Mouse (Mus musculus) heart, postnatal 36 days (tissue): ENCODE results near the gene Ugt1a1. TPM values are rescaled to one million over a fixed set of nuclear protein-coding genes. Genes with fewer than 3 reads are reported as not detected.
"Not testable (repeated sequence)": the region's sequence is repeated elsewhere in the genome, so short reads cannot be mapped to it uniquely, and the experiment has no call there.

Experiments
- DNase-seq, 2 experiments: peaks; one replicate each; pipeline ENCODE4 v3.0.0; 2021 to 2022
- intact Hi-C: fragments of 180-260 bp; cut with DNase I; formaldehyde crosslinking; loops from one replicate; pipeline ENCODE4 v1.15.1; 2025
- total RNA-seq, 2 experiments: library from RNA; stranded (reverse); gene quantifications; 2 replicates each; pipeline ENCODE4 v1.2.3; 2021

The Ugt1a1 gene
- total RNA-seq, 2 experiments from 2014 or later = not detected

DNA sequence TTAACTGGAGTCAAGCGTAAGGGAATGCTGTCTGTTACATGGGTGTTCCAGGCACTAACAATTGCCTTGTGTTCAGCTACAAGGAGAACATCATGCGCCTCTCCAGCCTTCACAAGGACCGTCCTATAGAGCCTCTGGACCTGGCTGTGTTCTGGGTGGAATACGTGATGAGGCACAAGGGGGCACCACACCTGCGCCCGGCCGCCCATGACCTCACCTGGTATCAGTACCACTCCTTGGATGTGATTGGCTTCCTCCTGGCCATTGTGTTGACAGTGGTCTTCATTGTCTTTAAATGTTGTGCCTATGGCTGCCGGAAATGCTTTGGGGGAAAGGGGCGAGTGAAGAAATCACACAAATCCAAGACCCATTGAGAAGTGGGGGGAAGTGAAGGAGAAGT, 6.3 kb downstream of the Ugt1a1 start:
- no peak for DNase-seq
- intact Hi-C loops = no loop called here

DNA sequence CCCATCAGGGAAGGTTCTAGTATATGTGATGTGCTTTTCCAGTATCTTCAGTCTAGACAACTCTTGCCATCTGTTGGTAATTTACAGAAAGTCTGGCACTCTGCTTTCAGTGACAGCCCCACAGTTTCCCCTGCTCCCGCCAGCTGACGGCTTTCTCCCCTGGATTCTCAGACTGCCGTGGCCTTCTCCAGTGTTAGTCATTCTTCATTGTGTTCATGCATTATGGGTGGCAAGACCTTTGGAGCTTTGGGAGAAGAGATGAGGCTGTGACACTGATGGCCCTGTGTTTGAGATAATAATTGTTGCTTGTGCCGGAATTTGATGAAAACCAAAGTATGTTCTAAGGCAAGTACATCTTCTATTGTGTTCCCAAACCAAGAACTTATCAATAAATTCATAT, 6.8 kb downstream of the Ugt1a1 start:
- intact Hi-C loops = no loop called here
- no peak for DNase-seq

DNA sequence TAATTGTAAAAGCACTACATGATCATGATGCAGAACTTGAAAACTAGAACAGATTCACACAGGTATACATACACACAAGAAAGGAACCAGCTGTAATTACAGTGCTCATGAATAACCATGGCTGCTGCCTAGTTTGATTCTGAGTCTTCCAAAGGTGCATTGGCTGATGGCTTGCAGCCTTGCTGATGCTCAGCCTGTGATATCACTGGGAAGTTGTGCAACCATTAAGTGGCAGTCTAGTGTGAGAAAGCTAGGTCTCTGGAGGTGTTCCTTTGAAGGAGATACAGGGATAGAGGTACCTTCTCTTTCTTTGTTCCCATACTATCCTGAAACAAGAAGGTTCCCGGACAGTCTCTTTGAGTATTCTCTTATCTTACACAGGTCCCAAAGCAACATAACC, 7.3 kb downstream of the Ugt1a1 start:
- DNase-seq = no peak

DNA sequence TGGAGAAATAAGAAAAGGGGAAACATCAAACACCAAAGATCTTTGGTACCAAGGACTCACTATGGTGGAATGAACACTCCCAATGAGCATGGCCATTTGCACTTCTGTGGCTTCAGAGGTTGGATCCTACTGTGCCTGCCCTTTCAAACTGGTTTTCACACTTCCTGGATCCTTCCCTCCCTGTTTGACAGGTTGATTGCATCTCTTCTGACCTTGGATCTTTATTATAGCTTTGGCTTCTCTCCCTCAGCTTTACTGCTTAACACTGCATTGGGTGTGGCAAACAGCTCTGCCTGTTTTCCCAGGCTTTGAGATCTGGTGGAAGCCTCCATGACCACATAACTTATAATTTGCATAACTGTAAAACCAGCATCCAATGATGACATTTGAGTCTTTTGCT, 8.6 kb downstream of the Ugt1a1 start:
- intact Hi-C loops = no loop called here
- peak in 1 of 2 experiments; percentile 11 for DNase-seq

More for the DNA sequence above, 7.3 kb downstream of the Ugt1a1 start:
- intact Hi-C loops = no loop called here

DNA sequence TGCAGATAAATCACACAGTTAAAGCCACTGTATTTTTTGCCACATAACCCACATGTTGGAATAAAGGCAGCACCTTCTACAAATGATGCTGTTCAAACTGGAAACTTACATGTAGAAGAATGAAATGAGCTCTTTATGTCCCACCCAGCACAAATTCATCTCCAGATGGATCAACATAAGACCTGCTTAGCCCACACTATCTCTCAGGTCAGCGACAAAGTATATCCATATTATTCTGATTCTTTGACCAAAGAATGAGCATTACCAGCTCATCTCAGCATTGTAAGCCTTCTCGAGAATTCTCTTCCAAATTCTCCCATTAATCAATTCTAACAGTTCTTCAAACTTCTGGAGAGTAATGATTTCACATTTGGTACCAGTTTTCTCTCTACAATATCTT, 10.5 kb downstream of the Ugt1a1 start:
- no peak for DNase-seq
- intact Hi-C loops = no loop called here

DNA sequence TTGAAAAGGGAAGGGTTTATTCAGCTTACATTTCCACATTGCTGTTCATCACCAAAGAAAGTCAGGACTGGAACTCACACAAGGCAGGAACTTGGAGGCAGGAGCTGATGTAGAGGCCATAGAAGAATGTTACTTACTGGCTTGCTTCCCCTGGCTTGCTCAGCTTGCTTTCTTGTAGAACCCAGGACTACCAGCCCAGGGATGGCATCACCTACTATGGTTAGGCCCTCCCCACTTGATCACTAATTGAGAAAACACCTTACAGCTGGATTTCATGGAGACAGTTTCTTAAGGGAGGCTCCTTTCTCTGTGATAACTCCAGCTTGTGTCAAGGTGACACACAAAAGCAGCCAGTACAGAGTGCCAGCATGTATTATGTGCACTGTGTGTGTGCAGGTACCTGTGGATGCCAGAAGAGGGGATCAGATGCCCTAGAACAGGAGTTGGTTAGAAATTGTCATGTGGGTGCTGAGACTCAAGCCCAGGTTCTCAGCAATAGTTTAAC, 11.3 kb downstream of the Ugt1a1 start:
- peak in 1 of 2 experiments; percentile 2 for DNase-seq
- intact Hi-C loops = not testable (repeated sequence)

DNA sequence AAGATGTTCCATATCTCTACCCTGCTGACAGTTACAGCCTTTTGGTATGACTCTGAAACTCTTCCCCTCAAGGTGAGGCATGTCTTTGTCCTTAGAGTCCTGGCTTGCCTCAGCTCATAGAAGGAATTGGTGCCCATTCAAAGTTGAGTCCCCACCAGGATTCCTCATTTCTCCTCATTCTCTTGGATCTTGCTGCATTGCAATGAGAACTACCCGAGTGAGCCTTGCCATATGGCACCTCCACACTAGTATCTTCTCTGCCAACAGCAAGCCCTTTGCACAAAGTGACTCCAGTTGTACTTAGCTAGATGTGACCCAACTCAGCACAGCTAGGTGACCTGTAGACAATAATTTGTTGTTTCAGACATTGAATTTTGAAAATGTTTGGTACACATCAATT, 11.8 kb downstream of the Ugt1a1 start:
- intact Hi-C loops = no loop called here

DNA sequence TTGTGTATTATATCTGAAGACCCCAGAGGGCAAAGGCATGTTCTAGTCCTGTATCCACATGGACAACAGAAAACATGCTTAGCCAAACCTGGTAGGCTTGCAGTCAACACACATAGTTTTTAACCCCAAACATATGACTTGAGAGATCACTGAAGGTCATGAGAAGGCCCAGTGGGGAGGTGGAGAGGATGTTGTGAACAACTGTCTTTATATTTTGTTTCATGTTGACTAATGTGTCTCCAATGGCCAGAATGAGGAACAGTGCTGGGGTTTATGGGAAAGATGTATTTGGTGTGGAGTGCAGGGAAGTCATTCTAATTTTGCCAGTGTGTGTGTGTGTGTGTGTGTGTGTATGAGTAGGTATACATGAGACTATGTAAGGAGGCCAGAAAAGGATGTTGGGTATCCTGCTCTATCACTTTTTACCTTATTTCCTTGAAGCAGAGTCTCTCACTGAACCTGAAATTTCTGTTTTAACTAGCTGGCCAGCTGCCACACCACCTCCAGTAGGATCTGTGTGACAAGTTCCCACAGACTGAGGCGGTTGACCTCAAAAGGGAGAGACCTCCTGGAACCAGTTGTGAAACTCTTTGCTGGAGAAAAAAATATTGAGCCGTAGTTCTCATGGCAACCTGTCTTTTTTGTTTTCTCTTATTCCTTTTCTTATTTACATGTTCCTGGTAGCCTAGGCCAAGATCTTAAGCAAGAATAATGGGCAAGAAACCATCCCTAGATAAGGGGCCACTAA, 12.4 kb downstream of the Ugt1a1 start:
- DNase-seq = peak in 1 of 2 experiments; percentile 21
- intact Hi-C loops = no loop called here

More for the DNA sequence above, 11.8 kb downstream of the Ugt1a1 start:
- peak in 1 of 2 experiments; percentile 6 for DNase-seq

DNA sequence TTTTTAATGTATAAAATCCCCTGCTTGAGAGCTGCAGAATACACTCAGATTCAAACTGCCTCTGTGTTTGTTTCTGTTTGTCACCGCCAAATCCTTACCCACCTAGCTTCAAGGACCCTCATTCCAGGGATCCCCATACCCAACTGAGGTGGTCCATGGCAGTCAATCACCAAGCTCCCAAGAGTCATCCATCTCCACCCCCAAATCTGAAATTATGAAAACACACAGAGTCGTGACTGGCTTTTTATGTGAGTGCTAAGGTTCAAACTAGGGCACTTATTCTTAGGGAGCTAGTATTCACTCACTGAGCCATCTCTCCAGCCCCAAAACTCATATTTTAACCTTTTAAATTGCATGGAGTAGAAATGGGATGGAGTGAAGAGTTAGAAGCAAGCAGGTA, 13.5 kb downstream of the Ugt1a1 start:
- DNase-seq, intact Hi-C loops: not testable (repeated sequence)

DNA sequence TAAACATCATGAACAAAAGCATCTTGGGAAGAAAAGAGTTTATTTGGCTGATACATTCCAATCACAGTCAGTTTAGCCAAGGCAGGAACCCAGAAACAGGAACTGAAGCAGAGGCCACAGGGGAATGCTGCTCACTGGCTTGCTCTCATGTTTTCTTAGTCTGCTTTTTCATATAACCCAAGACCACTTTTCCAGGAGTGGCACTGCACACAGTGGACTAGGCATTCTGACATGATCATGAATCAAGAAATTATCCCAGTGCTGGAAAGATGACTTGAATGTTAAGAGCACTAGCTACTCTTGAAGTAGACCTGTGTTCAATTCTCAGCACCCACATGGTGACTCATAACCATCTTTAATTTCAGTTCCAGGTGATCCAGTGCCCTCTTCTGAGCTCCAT, 14.0 kb downstream of the Ugt1a1 start:
- DNase-seq = peak; percentile 4 to 7
- intact Hi-C loops = no loop called here

DNA sequence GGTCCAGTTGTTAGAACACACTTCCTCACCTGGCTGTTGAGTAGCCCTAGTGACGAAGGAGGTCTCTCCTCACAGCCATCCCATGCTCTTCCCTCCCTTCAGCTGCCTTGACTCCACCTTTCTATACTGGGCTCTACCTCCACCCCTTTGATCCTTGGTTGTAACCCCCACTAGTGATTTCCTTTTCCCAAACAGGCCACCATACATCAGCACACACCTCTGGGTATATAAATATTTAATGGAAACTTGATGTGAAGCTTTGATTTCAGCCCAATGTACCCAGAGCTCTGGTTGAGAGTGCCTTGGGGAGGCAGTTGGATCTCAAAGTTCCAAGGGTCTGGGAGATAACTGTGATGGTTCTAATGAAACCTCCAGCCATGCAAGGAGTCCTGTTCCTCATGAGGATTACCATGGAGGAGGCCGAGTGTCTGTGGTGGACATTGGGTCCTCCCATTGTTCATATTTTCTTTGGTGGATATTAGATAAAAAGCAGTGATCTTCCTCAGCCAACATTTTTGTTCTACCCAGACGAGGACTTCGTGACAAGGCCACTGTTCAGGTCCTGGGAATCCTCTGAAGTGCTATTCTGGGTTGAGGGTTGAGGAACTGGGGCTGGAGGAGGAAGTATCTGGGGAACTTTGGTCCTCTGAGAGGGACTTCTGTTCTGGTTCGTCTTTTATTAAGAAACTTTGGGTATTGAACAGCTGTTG, 15.1 kb downstream of the Ugt1a1 start, which contains the start of gene Mroh2a:
TSS of gene Mroh2a (plus strand) at position 317 of the 710 bp plus-strand sequence.
- intact Hi-C loops = no loop called here
- DNase-seq = peak; percentile 20 to 32

DNA sequence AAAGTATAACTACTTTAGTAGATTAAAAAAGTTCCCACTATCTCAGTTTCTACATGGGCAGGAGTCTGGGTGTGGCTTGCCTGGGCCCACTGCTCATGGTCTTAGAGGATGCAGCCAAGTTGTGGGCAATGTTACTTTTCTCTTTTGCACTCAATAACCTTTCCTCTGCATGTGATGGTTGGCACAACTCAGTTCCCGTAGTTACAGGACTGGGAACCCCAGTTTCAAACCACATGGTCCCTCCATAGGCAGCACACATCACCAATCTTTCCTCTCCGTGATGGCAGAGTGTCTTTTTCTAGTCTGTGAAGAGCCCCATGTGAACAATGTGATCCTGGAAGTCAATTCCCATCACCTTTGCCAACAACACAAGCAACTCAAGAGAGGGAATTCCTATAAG, 15.7 kb downstream of the Ugt1a1 start:
- intact Hi-C loops = no loop called here
- peak; percentile 12 to 14 for DNase-seq

DNA sequence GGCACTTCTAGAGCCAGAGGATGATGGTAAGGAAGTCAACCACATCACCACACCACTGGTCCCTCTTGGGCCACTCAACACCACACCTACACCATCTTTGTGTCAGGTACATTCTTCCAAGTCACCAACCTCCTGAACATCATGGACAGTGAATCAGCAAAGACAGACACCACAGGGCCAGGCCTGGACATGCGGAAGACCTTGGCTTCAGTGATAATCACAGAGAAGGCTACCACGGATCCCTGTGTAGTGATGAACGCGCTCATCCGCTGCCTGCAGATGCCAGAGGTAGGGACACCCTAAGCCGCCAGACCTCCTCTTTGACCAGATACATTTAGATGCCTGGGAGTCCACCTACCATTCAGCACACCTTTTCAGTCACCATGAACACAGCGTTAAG, 16.4 kb downstream of the Ugt1a1 start:
- intact Hi-C loops = no loop called here
- DNase-seq = peak; percentile 10

DNA sequence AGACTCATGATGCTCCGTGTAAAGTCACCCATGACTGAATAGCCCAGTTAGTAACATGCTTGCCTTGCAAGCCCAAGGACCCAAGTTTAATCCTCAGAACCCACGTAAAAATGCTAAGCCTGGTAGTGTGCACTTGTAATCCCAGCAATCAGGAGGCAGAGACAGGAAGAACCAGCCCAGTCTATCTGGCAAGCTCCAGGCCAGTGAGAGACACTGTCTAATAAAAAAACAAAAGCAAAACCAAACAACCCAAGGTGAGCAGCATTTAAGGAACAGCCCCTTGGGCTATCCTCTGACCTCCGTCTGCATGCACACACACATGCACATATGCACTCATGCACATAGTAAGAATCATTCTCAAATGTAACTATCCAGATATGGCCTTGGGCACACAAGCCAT, 17.8 kb downstream of the Ugt1a1 start:
- peak in 1 of 2 experiments; percentile 3 for DNase-seq
- intact Hi-C loops = no loop called here

DNA sequence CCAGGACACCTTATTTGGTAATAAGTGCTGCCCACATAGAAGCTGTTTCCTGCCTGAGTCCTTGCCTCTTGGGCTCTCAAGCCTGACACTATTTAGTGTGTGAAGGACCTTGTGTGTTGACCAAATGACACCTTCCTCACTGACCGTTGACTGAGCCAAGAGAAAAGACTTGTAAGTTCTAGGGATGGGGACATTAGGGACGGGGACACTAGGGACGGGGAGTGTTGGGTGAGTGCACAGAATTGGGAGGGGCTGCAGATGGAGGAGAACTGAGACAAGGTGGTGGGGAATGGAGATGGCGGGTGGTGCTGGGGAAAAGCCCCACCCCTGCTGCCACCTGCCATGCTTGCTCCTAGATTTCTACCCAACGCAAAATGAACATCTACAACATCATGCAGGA, 18.2 kb downstream of the Ugt1a1 start:
- DNase-seq = no peak

DNA sequence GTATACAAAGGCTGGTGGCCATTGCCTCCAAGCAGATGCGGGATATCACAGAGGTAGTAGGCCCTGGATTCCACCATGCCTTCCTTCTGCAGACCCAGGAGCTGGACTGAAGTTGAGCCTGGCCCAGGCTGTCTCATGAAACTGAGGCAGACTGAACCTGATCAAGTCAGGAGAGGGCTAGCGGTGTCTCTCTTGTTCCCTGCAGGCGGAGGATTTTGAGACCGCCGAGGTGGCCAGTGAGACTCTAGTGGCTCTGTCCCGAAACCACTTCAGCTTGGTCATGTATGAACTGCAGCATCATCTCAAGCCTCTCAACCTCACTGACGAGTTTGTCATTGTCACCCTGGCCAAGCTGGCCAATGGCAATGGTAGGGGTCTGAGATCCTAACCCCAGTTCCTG, 18.7 kb downstream of the Ugt1a1 start:
- DNase-seq = no peak
- intact Hi-C loops = no loop called here

More for the DNA sequence above, 18.2 kb downstream of the Ugt1a1 start:
- intact Hi-C loops = no loop called here

DNA sequence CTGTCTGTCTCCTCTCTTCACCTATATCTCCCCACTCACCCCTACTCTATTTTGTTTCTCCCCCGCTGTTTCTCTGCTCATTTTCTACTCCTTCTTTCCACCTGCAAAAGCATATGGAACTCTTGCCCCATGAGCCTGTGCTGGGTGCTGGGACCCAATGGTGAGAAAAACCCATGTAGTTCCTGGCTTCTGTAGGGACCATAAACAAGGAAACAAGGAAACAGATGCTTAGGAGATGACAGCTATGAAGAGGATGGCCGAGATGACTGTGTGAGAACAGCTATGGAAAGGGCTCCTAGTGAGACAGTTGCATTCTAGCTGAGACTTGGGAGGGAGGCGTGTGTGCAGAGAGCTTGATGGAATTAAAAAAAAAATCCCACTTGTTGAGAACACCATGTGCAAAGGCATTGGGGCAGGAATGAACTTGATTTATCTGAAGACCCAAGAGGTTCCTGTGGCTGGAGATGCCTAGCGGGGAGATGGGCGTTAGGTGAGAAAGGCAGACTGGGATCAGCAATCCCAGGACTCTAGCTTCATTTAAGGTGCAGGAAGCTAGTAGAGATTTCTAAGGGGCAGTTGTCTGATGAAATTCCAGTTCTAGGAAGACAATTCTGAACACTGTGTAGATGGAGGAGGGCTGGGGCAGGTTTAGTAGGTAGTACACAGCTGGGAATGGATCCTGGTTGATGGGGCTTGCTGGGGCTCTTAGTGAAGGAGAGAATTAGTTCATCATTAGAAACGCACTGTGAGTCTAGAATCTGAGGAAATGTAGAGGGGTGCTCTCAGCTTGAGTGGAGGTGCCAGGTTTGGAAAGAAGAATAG, 19.4 kb downstream of the Ugt1a1 start:
- intact Hi-C loops = no loop called here
- no peak for DNase-seq

DNA sequence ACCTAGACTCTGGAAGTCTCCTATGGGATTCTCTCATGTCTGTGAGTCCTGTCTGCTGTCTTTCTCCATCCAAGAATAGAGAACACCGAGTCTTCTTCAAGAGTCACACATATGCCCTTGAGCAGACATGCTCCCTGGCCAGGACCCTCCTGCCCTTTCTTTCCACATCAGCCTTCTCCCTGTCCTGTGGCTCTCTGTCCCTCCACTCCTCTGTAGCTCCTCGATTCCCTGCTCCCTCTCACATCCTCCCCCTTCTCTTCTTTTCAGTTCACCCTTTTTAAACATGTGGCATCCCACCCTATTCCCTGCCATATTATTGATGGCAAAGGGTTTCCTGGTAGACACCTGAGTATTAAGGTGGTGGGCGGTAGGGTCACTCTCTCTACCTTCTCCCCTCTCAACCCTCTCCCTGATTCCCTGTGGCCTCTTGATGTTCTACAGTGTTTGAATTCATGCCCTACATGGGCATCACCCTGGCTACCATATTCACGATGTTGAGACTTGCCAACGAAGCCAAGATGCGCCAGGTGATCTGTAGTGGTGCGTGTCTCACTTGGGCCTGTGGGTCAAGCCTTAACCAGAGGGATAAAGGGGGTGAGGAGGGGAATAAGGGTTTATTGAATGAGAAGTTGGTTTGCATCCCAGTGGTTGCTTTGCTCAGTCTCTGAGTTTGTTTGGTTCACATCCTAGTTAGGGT, 20.2 kb downstream of the Ugt1a1 start:
- intact Hi-C loops = no loop called here
- DNase-seq = no peak

DNA sequence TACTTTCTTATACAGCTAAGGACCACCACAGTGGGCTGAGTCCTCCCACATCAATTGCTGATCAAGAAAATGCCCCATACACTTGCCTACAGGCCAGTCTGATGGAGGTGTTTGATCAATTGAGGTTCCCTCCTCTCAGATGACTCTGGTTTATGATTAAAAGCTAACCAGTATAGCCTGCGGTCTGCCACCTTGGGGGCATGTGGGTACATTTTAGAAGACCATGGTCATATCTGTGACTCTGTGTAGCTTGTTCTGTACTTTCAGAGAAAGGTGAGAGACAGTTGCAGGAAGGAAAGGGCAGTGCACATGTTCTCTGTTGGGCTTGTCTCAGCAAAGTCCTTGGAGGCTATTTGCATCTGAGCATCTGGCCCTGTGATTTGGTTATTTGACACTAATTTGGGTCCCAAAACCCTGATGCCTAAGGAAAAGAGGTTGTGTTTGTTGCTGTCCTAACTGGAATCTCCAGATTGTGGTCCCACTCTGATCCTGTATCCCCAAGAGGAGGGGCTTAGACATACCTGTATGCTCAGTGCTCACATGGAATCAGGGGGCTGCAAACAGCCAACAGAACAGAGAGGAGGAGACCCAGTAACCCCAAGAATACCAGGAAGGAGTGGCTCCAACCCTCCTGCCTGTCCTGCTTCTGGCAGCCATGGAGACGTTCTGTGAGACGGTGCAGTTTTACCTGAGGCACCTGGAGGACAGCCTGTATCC, 21.1 kb downstream of the Ugt1a1 start:
- intact Hi-C loops = no loop called here
- DNase-seq = no peak
